Mouse (Mus musculus) limb, embryonic 13.5 days (tissue): ENCODE measurements around the gene Ces2g. TPM values are rescaled to one million over a fixed set of nuclear protein-coding genes. Genes with fewer than 3 reads are reported as not detected.

Experiments
- ATAC-seq: fragments of 200-750 bp; cut with Nextera tagmentation; 2 replicates; pipeline ENCODE4 v1.8.0; 2017; ENCODE audit warnings: low read depth, moderate number of reproducible peaks, moderate TSS enrichment; ENCODE audit not compliant: low FRiP score
- H3K27ac ChIP-seq: fragments of 300-500 bp; sonication (generic); 2 replicates; pipeline ENCODE4 v1.5.1; 2015; ENCODE audit warnings: inconsistent platforms, mild to moderate bottlenecking, moderate library complexity
- H3K27me3 ChIP-seq: fragments of 300-500 bp; sonication (generic); 2 replicates; pipeline ENCODE4 v1.6.1; 2015; ENCODE audit warnings: mild to moderate bottlenecking, inconsistent platforms
- H3K36me3 ChIP-seq: fragments of 300-500 bp; sonication (generic); 2 replicates; pipeline ENCODE4 v1.6.1; 2015; ENCODE audit warnings: inconsistent platforms, mild to moderate bottlenecking, moderate library complexity
- H3K4me1 ChIP-seq: fragments of 300-500 bp; sonication (generic); 2 replicates; pipeline ENCODE4 v1.6.1; 2015; ENCODE audit warnings: inconsistent platforms
- H3K4me2 ChIP-seq: fragments of 300-500 bp; sonication (generic); replicated peaks from 2 replicates; pipeline ENCODE4 v1.6.1; 2015; ENCODE audit warnings: inconsistent platforms, mild to moderate bottlenecking, moderate library complexity
- H3K4me3 ChIP-seq: fragments of 300-500 bp; sonication (generic); 2 replicates; pipeline ENCODE4 v1.5.1; 2015; ENCODE audit warnings: moderate library complexity, mild to moderate bottlenecking, inconsistent platforms
- H3K9ac ChIP-seq: fragments of 300-500 bp; sonication (generic); 2 replicates; pipeline ENCODE4 v1.6.1; 2015; ENCODE audit warnings: mild to moderate bottlenecking, inconsistent platforms
- H3K9me3 ChIP-seq: fragments of 300-500 bp; sonication (generic); 2 replicates; pipeline ENCODE4 v1.6.1; 2016; ENCODE audit warnings: inconsistent platforms
- WGBS: fragments of 180-500 bp; shearing (Covaris S2); methylation state at CpG from one replicate; pipeline ENCODE4 v1.1.7; 2015; 5-methylcytosine and 5-hydroxymethylcytosine counted together
- polyA plus RNA-seq: library from polyadenylated mRNA; unstranded; fragments of >200 nt; fragmentation: Nextera tagmentation; extraction: Ambion mirVana; gene quantifications from 2 replicates; pipeline ENCODE4 v1.2.1, GENCODE M21; 2015

Ces2g gene
- polyA plus RNA-seq: 0.05 and 0.24 TPM in 2 replicates

DNA sequence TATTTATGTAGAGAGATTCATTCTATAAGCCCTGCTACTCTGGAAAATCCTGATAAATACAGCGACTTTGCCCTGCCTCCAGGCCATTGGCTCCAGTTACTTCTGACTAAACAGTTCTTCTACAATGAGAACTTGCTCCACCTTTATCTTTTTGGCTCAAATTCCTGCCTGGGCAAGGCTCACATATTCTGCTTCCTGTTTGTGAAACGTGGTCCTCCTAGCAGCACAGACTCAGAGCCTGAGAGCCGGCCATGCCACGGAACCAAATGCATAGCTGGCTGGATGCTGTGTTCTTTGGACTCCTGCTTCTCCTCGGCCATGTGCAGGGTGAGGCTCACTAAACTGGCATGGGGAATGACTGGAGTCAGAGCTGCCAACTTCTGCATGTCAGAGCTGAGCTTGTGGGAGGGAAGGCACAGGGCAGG lies at the start of gene Ces2g:
Gene Ces2g, plus strand, starts transcription at position 182 of the 425 bp plus-strand sequence.
- H3K36me3 ChIP-seq: no peaks in the 10 kb centered on the region
- H3K4me2 ChIP-seq: no peak within 1 kb of the TSS
- H3K27ac ChIP-seq: no peak within 1 kb of the TSS
- 61% methylated on average over 5 of the region's 5 CpGs for WGBS
- no peaks in the 10 kb centered on the region for H3K4me1 ChIP-seq
- H3K4me3 ChIP-seq: no peak within 1 kb of the TSS
- no peaks in the 10 kb centered on the region for H3K27me3 ChIP-seq
- H3K9me3 ChIP-seq: no peaks in the 10 kb centered on the region
- H3K9ac ChIP-seq: no peak within 1 kb of the TSS
- no peak for ATAC-seq

DNA sequence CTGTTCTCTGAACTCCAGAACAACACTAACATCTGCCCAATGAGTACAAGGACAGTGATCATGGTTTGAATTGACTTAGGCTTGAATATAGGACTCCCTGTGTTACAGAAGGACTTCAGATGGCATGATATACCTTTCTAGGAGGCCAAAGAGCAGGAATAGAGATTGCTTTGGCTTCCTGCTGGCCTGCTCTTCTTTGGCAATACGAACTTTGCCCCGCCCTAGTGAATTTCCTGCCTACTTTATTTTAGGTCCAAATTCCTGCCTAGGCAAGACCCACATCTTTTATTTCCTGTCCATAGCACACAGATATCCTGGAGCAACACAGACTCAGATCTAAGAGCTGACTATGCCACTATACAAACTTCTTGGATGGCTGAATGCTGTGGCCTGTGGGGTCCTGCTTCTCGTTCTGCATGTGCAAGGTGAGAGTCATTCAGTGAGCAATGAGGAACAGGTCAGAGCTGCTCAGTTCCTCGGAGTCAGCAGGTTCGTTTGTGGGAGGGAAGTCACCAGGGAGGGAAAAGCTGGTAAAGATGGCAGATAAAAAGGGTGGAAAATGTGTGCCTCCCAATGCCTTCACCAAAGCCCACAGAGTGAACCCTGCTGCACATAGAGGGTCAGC lies 35.4 kb upstream of the Ces2g start, which contains the start of gene Ces2e:
Gene Ces2e, plus strand, starts transcription at position 289 of the 625 bp plus-strand sequence.
- Histone ChIP-seq H3K9ac (no peak within 1 kb of the TSS), H3K4me1 (no peaks in the 10 kb centered on the region), H3K27ac (no peak within 1 kb of the TSS), H3K4me3 (no peak within 1 kb of the TSS), H3K4me2 (no peak within 1 kb of the TSS), H3K27me3 (no peaks in the 10 kb centered on the region), H3K9me3 (no peaks in the 10 kb centered on the region), H3K36me3 (no peaks in the 10 kb centered on the region)
- 63% methylated on average over 5 of the region's 5 CpGs for WGBS
- ATAC-seq: no peak

GRCm38 (mm10) chr8:104927301-104927700 lies 34.2 kb upstream of the Ces2g start:
- Histone ChIP-seq H3K27me3 (no peaks in the 10 kb centered on the region), H3K4me1 (no peaks in the 10 kb centered on the region), H3K4me2 (no peak overlapping the region), H3K9me3 (no peaks in the 10 kb centered on the region), H3K4me3 (no peak overlapping the region), H3K9ac (no peak overlapping the region), H3K27ac (no peak overlapping the region), H3K36me3 (no peaks in the 10 kb centered on the region)
- 84% methylated on average over 3 of the region's 3 CpGs for WGBS
- ATAC-seq: no peak

GRCm38 (mm10) chr8:104944665-104945064 lies 16.9 kb upstream of the Ces2g start:
- Histone ChIP-seq H3K27me3 (no peaks in the 10 kb centered on the region), H3K4me2 (no peak overlapping the region), H3K9me3 (no peaks in the 10 kb centered on the region), H3K4me3 (no peak overlapping the region), H3K4me1 (no peaks in the 10 kb centered on the region), H3K36me3 (no peaks in the 10 kb centered on the region), H3K27ac (no peak overlapping the region), H3K9ac (no peak overlapping the region)
- ATAC-seq: no peak
- 81% methylated on average over 2 of the region's 2 CpGs for WGBS

DNA sequence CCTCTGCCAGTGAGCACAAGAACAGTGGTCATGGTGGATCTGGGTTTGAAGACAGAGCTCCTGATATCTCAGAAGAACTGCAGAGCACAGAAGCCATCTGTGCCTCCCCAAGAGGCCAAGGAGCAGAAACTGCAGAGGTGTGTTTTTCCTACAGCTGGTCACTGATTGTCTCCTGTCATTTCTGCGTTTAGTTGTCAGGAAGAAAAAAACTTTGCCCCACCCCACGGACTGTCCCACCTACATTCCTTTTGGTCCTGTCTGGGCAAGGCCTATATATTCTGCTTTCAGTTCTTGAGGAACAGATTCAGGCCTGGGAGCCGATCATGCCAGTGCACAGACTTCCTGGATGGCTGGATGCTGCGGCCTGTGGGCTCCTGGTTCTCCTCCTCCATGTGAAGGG lies 14.5 kb upstream of the Ces2g start, which contains the start of gene Ces2f:
Gene Ces2f, plus strand, starts transcription at position 301 of the 400 bp plus-strand sequence.
- Histone ChIP-seq H3K27ac (no peak within 1 kb of the TSS), H3K4me3 (no peak within 1 kb of the TSS), H3K27me3 (no peaks in the 10 kb centered on the region), H3K9ac (no peak within 1 kb of the TSS), H3K4me1 (no peaks in the 10 kb centered on the region), H3K4me2 (no peak within 1 kb of the TSS), H3K36me3 (no peaks in the 10 kb centered on the region), H3K9me3 (no peaks in the 10 kb centered on the region)
- ATAC-seq: no peak
- 81% methylated on average over 4 of the region's 4 CpGs for WGBS

GRCm38 (mm10) chr8:104949031-104949430 lies 12.5 kb upstream of the Ces2g start:
- no peaks in the 10 kb centered on the region for H3K4me1 ChIP-seq
- H3K27ac ChIP-seq: no peak overlapping the region
- H3K4me3 ChIP-seq: no peak overlapping the region
- no peak for ATAC-seq
- H3K9me3 ChIP-seq: no peaks in the 10 kb centered on the region
- H3K9ac ChIP-seq: no peak overlapping the region
- WGBS: 81% methylated on average over 5 of the region's 5 CpGs
- H3K27me3 ChIP-seq: no peaks in the 10 kb centered on the region
- H3K36me3 ChIP-seq: no peaks in the 10 kb centered on the region
- no peak overlapping the region for H3K4me2 ChIP-seq

DNA sequence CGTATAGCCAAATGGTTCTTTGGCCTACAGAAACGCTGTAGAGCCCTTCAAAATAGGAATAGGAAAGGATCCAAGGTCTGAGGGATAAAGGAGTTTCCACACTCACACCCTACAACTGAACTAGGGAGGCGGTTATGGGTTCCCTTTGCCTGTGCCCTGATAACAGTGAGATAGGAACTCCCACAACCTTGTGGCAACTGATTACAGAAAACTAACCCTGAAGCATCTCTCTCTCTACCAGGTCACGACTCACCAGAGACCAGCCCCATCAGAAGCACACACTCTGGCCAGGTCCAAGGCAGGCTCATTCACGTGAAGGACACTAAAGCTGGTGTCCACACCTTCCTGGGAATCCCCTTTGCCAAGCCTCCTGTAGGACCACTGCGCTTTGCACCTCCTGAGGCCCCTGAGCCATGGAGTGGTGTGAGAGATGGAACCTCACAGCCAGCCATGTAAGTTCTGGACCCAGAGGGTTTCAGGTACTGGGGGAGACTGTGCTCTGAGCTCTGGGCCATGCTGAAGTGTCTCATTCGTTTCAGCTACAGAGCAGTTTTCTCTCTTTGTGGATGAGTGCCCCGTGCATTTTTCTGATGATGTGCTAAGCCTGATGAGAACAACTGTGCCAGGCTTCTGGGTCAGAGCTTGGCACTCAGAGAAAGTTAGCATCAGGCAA lies 847 bp downstream of the Ces2g start:
- H3K9ac ChIP-seq: no peak overlapping the region
- H3K36me3 ChIP-seq: no peaks in the 10 kb centered on the region
- ATAC-seq: no peak
- no peaks in the 10 kb centered on the region for H3K9me3 ChIP-seq
- no peak overlapping the region for H3K4me2 ChIP-seq
- 74% methylated on average over 8 of the region's 8 CpGs for WGBS
- no peaks in the 10 kb centered on the region for H3K4me1 ChIP-seq
- no peaks in the 10 kb centered on the region for H3K27me3 ChIP-seq
- no peak overlapping the region for H3K4me3 ChIP-seq
- H3K27ac ChIP-seq: no peak overlapping the region

DNA sequence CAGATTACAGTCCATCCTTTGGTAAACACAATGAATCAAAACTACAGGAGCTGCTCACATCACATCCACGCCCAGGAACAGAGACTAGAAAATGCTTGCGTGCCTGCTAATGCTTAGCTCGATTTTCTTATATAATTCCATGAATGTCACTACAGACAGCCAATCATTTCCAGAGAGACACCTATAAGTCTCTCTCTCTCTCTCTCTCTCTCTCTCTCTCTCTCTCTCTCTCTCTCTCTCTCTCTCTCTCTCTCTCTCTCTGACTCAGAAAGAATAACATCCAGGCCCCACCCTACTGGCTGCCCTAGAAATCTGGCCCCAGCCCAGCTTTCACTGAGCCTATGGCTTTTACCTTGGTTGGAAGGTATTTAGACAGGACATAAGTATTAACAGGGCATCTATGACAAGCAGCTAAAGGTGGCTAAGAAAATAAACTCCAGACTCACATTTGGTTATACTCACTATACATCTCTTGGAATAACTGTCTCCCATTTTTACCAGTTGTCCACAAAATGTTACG lies 1.9 kb downstream of the Ces2g start:
- no peak overlapping the region for H3K9ac ChIP-seq
- H3K27ac ChIP-seq: no peak overlapping the region
- no peaks in the 10 kb centered on the region for H3K27me3 ChIP-seq
- H3K4me2 ChIP-seq: no peak overlapping the region
- H3K4me1 ChIP-seq: no peaks in the 10 kb centered on the region
- no peak for ATAC-seq
- H3K36me3 ChIP-seq: no peaks in the 10 kb centered on the region
- 83% methylated on average over 4 of the region's 4 CpGs for WGBS
- H3K9me3 ChIP-seq: no peaks in the 10 kb centered on the region
- no peak overlapping the region for H3K4me3 ChIP-seq

DNA sequence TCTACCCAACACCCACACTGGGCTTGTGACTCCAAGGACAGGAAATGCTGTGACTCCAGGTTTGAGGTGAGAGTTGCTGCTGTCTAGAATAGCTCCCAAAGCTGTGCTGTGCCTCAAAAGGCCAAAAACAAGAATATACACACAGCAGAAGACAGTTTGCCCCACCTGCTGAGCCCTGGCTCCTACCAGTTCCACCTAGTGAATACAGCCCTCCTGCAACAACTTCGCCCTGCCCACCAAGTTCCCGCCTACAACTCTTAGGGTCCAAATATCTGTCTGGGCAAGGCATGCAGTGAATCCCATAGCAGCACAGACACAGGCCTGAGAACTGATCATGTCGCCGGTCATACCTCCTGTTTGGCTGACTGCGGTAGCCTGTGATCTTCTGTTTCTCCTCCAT lies 22.6 kb downstream of the Ces2g start:
- ATAC-seq: no peak
- whole genome bisulfite sequencing: 90% methylated on average over 5 of the region's 5 CpGs

GRCm38 (mm10) chr8:104984942-104985341 lies 23.4 kb downstream of the Ces2g start:
- Histone ChIP-seq H3K4me1 (no peaks in the 10 kb centered on the region), H3K36me3 (no peaks in the 10 kb centered on the region), H3K27me3 (no peaks in the 10 kb centered on the region), H3K4me2 (no peak overlapping the region), H3K9me3 (peaks cover 8% of the 10 kb centered on the region), H3K9ac (no peak overlapping the region), H3K4me3 (no peak overlapping the region), H3K27ac (no peak overlapping the region)
- ATAC-seq: no peak
- WGBS: 89% methylated on average over 2 of the region's 2 CpGs

More for the DNA sequence above, 22.6 kb downstream of the Ces2g start:
- no peak overlapping the region for H3K27ac ChIP-seq
- H3K9me3 ChIP-seq: peaks cover 8% of the 10 kb centered on the region
- no peak overlapping the region for H3K4me3 ChIP-seq
- H3K4me2 ChIP-seq: no peak overlapping the region
- no peak overlapping the region for H3K9ac ChIP-seq
- H3K4me1 ChIP-seq: no peaks in the 10 kb centered on the region
- no peaks in the 10 kb centered on the region for H3K27me3 ChIP-seq
- H3K36me3 ChIP-seq: no peaks in the 10 kb centered on the region

DNA sequence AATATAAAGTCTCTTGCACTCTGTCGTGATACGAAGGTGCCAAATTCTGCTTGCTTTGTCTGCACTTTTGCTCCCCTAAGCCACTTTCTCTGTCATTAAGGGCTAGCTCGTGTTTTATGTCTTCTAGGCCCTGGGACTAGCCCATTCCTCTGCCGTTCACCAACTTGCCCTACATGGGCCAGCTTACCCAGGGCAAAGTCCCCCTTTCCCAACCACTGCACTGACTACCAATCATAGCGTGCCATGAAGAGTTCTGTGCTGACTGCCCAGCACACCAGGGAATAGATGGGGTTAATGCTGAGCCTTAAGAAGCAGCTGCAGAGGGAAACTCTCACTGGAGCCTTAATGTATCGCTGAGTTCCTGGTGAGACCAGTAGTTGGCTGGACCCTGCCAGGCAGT lies 36.7 kb downstream of the Ces2g start:
- no peak for ATAC-seq
- WGBS: 73% methylated on average over 6 of the region's 6 CpGs
- Histone ChIP-seq H3K4me3 (no peak overlapping the region), H3K27ac (no peak overlapping the region), H3K9ac (no peak overlapping the region), H3K4me2 (no peak overlapping the region), H3K9me3 (no peaks in the 10 kb centered on the region), H3K4me1 (no peaks in the 10 kb centered on the region), H3K27me3 (no peaks in the 10 kb centered on the region), H3K36me3 (no peaks in the 10 kb centered on the region)

- no peak overlapping the region for H3K4me3 ChIP-seq
- H3K27ac ChIP-seq: no peak overlapping the region
- H3K4me1 ChIP-seq: no peaks in the 10 kb centered on the region
- H3K9me3 ChIP-seq: no peaks in the 10 kb centered on the region
- WGBS: 80% methylated on average over 6 of the region's 6 CpGs
- H3K27me3 ChIP-seq: no peaks in the 10 kb centered on the region
- H3K36me3 ChIP-seq: no peaks in the 10 kb centered on the region
- H3K9ac ChIP-seq: no peak overlapping the region
- no peak overlapping the region for H3K4me2 ChIP-seq
- ATAC-seq: no peak
These were observed 37.7 kb downstream of the Ces2g start for GRCm38 (mm10) chr8:104999183-104999582.
